Mouse (Mus musculus) neural tube, embryonic 15.5 days (tissue): ENCODE results near the gene Dhdh. TPM values are rescaled to one million over a fixed set of nuclear protein-coding genes. Genes with fewer than 3 reads are reported as not detected.
"Not testable (repeated sequence)": the region's sequence is repeated elsewhere in the genome, so short reads cannot be mapped to it uniquely, and the experiment has no call there.

Source experiments
- ATAC-seq: fragments of 200-750 bp; cut with Nextera tagmentation; 2 replicates; pipeline ENCODE4 v1.8.0; 2017; ENCODE audit warnings: mild to moderate bottlenecking, moderate TSS enrichment, moderate library complexity; ENCODE audit not compliant: low FRiP score
- H3K27ac ChIP-seq: fragments of 300-500 bp; sonication (generic); replicated peaks from 2 replicates; pipeline ENCODE4 v1.5.1; 2015; ENCODE audit warnings: mild to moderate bottlenecking, inconsistent platforms
- H3K27me3 ChIP-seq: fragments of 300-500 bp; sonication (generic); replicated peaks from 2 replicates; pipeline ENCODE4 v1.6.1; 2015; ENCODE audit warnings: inconsistent platforms
- H3K36me3 ChIP-seq: fragments of 300-500 bp; sonication (generic); 2 replicates; pipeline ENCODE4 v1.6.1; 2015; ENCODE audit warnings: inconsistent platforms
- H3K4me1 ChIP-seq: fragments of 300-500 bp; sonication (generic); 2 replicates; pipeline ENCODE4 v1.6.1; 2015; ENCODE audit warnings: inconsistent platforms
- H3K4me2 ChIP-seq: fragments of 300-500 bp; sonication (generic); 2 replicates; pipeline ENCODE4 v1.6.1; 2015; ENCODE audit warnings: inconsistent platforms, mild to moderate bottlenecking, moderate library complexity
- H3K4me3 ChIP-seq: fragments of 300-500 bp; sonication (generic); replicated peaks from 2 replicates; pipeline ENCODE4 v1.5.1; 2015; ENCODE audit warnings: mild to moderate bottlenecking, inconsistent platforms
- H3K9ac ChIP-seq: fragments of 300-500 bp; sonication (generic); replicated peaks from 2 replicates; pipeline ENCODE4 v1.6.1; 2015; ENCODE audit warnings: mild to moderate bottlenecking, inconsistent platforms
- H3K9me3 ChIP-seq: fragments of 300-500 bp; sonication (generic); replicated peaks from 2 replicates; pipeline ENCODE4 v1.6.1; 2016; ENCODE audit warnings: inconsistent platforms
- WGBS: fragments of 180-500 bp; shearing (Covaris S2); methylation state at CpG from one replicate; pipeline ENCODE4 v1.1.7; 2015; ENCODE audit warnings: mixed read lengths; 5-methylcytosine and 5-hydroxymethylcytosine counted together
- polyA plus RNA-seq: library from polyadenylated mRNA; unstranded; fragments of >200 nt; fragmentation: Nextera tagmentation; extraction: Ambion mirVana; gene quantifications from 2 replicates; pipeline ENCODE4 v1.2.1, GENCODE M21; 2015

The Dhdh gene
- polyA plus RNA-seq, 1 experiment from 2014 or later = 4.2 TPM

GRCm38 (mm10) chr7:45522957-45523676, 34.5 kb upstream of the Dhdh start:
- Histone ChIP-seq H3K27ac (no peak overlapping the region), H3K9me3 (no peaks in the 10 kb centered on the region), H3K27me3 (no peaks in the 10 kb centered on the region), H3K4me2 (peak overlapping the region; percentile 31), H3K4me3 (no peak overlapping the region), H3K9ac (no peak overlapping the region), H3K36me3 (no peaks in the 10 kb centered on the region), H3K4me1 (peaks cover 42% of the 10 kb centered on the region)
- no peak for ATAC-seq
- WGBS = 72% methylated on average over 18 of the region's 18 CpGs

- 55% methylated on average over 16 of the region's 16 CpGs for WGBS
- ATAC-seq = no peak
- peak overlapping the region; percentile 50 for H3K9ac ChIP-seq
Measured at GRCm38 (mm10) chr7:45522194-45522752, 33.7 kb upstream of the Dhdh start.

GRCm38 (mm10) chr7:45521728-45522184, 33.2 kb upstream of the Dhdh start:
- Histone ChIP-seq H3K4me2 (peak overlapping the region; percentile 61), H3K4me1 (peaks cover 40% of the 10 kb centered on the region), H3K36me3 (no peaks in the 10 kb centered on the region), H3K9ac (peak overlapping the region; percentile 50), H3K27ac (peak overlapping the region; percentile 85), H3K9me3 (no peaks in the 10 kb centered on the region), H3K27me3 (no peaks in the 10 kb centered on the region), H3K4me3 (peak overlapping the region; percentile 49)
- WGBS = under 1% methylated on average over 28 of the region's 28 CpGs
- peak; percentile 74 for ATAC-seq

More at GRCm38 (mm10) chr7:45522194-45522752, 33.7 kb upstream of the Dhdh start:
- Histone ChIP-seq H3K9me3 (no peaks in the 10 kb centered on the region), H3K36me3 (no peaks in the 10 kb centered on the region), H3K4me3 (peak overlapping the region; percentile 49), H3K4me1 (peaks cover 42% of the 10 kb centered on the region), H3K27ac (peak overlapping the region; percentile 85; the same call in 1 of the 2 replicates), H3K27me3 (no peaks in the 10 kb centered on the region), H3K4me2 (peak overlapping the region; percentile 61)

- Histone ChIP-seq H3K27ac (no peak overlapping the region), H3K4me2 (no peak overlapping the region), H3K9ac (no peak overlapping the region), H3K27me3 (no peaks in the 10 kb centered on the region), H3K4me3 (no peak overlapping the region), H3K4me1 (peaks cover 33% of the 10 kb centered on the region), H3K36me3 (no peaks in the 10 kb centered on the region), H3K9me3 (no peaks in the 10 kb centered on the region)
- WGBS = 95% methylated on average over 7 of the region's 7 CpGs
- ATAC-seq = no peak
Measured at GRCm38 (mm10) chr7:45520605-45521004, 32.0 kb upstream of the Dhdh start.

GRCm38 (mm10) chr7:45519345-45520120, 30.9 kb upstream of the Dhdh start:
- Histone ChIP-seq H3K9me3 (no peaks in the 10 kb centered on the region), H3K27me3 (no peaks in the 10 kb centered on the region), H3K4me1 (peaks cover 23% of the 10 kb centered on the region), H3K27ac (no peak overlapping the region), H3K4me3 (no peak overlapping the region), H3K36me3 (no peaks in the 10 kb centered on the region), H3K9ac (no peak overlapping the region), H3K4me2 (no peak overlapping the region)
- WGBS = 72% methylated on average over 8 of the region's 8 CpGs
- no peak for ATAC-seq

GRCm38 (mm10) chr7:45518618-45519017, 30.0 kb upstream of the Dhdh start:
- WGBS = 93% methylated on average over 16 of the region's 16 CpGs
- Histone ChIP-seq H3K36me3 (no peaks in the 10 kb centered on the region), H3K9me3 (no peaks in the 10 kb centered on the region)

GRCm38 (mm10) chr7:45516846-45517245, 28.2 kb upstream of the Dhdh start:
- ATAC-seq, H3K36me3 ChIP-seq: not testable (repeated sequence)
- 69% methylated on average over 5 of the region's 5 CpGs for WGBS

More at GRCm38 (mm10) chr7:45518618-45519017, 30.0 kb upstream of the Dhdh start:
- Histone ChIP-seq H3K4me2 (no peak overlapping the region), H3K27ac (no peak overlapping the region), H3K9ac (no peak overlapping the region), H3K4me3 (no peak overlapping the region), H3K27me3 (no peaks in the 10 kb centered on the region), H3K4me1 (peaks cover 18% of the 10 kb centered on the region)
- no peak for ATAC-seq

GRCm38 (mm10) chr7:45515436-45515835, 26.8 kb upstream of the Dhdh start:
- H3K4me1 ChIP-seq = no peaks in the 10 kb centered on the region
- H3K9me3 ChIP-seq = no peaks in the 10 kb centered on the region
- H3K27me3 ChIP-seq = no peaks in the 10 kb centered on the region
- no peak overlapping the region for H3K4me2 ChIP-seq
- no peak for ATAC-seq
- WGBS = 33% methylated on average over 16 of the region's 16 CpGs
- H3K27ac ChIP-seq = no peak overlapping the region
- H3K4me3 ChIP-seq = no peak overlapping the region
- no peaks in the 10 kb centered on the region for H3K36me3 ChIP-seq
- H3K9ac ChIP-seq = no peak overlapping the region

More at GRCm38 (mm10) chr7:45516846-45517245, 28.2 kb upstream of the Dhdh start:
- not testable (repeated sequence) for H3K9ac ChIP-seq, H3K4me2 ChIP-seq, H3K4me3 ChIP-seq, H3K9me3 ChIP-seq, H3K27ac ChIP-seq, H3K27me3 ChIP-seq, H3K4me1 ChIP-seq

- no peak overlapping the region for H3K9ac ChIP-seq
- H3K9me3 ChIP-seq = no peaks in the 10 kb centered on the region
- ATAC-seq = no peak
- WGBS = 89% methylated on average over 7 of the region's 7 CpGs
- H3K4me2 ChIP-seq = no peak overlapping the region
- H3K4me1 ChIP-seq = peaks cover 3% of the 10 kb centered on the region
- H3K4me3 ChIP-seq = no peak overlapping the region
- no peaks in the 10 kb centered on the region for H3K36me3 ChIP-seq
- no peaks in the 10 kb centered on the region for H3K27me3 ChIP-seq
- H3K27ac ChIP-seq = no peak overlapping the region
Measured at GRCm38 (mm10) chr7:45514411-45514810, 25.8 kb upstream of the Dhdh start.

GRCm38 (mm10) chr7:45509912-45510787, 21.5 kb upstream of the Dhdh start, which contains the start of gene Nucb1:
TSS of gene Nucb1 (minus strand) at chr7:45510406.
- peak within 1 kb of the TSS; percentile 90 for H3K27ac ChIP-seq
- peaks cover 19% of the 10 kb centered on the region for H3K4me1 ChIP-seq
- H3K27me3 ChIP-seq = no peaks in the 10 kb centered on the region
- peak within 1 kb of the TSS; percentile 97 for H3K4me2 ChIP-seq
- H3K4me3 ChIP-seq = peak within 1 kb of the TSS; percentile 84
- no peaks in the 10 kb centered on the region for H3K9me3 ChIP-seq
- H3K36me3 ChIP-seq = peaks cover 24% of the 10 kb centered on the region
- H3K9ac ChIP-seq = peak within 1 kb of the TSS; percentile 86
- WGBS = under 1% methylated on average over 44 of the region's 44 CpGs
- peak; percentile 93 for ATAC-seq
